Mouse (Mus musculus) embryo, embryonic 9.5 days (tissue): ENCODE measurements around the gene Mccc2.

Experiments
- DNase-seq: peaks from one replicate; pipeline ENCODE4 v3.0.0-alpha.2; 2017; ENCODE audit errors: extremely low spot score

Gene Mccc2

GRCm38 (mm10) chr13:99939320-99939671, 76.1 kb downstream of the Mccc2 start:
- DNase-seq: no peak

- no peak for DNase-seq
These were observed 76.7 kb downstream of the Mccc2 start for GRCm38 (mm10) chr13:99938606-99939319.

- DNase-seq: no peak
These were observed 77.7 kb downstream of the Mccc2 start for GRCm38 (mm10) chr13:99937741-99938140.

GRCm38 (mm10) chr13:99932406-99932805, 83.0 kb downstream of the Mccc2 start:
- no peak for DNase-seq

GRCm38 (mm10) chr13:99931502-99931901, 83.9 kb downstream of the Mccc2 start:
- DNase-seq: no peak

GRCm38 (mm10) chr13:99926249-99926648, 89.2 kb downstream of the Mccc2 start:
- DNase-seq: no peak

GRCm38 (mm10) chr13:99915632-99916031, 99.8 kb downstream of the Mccc2 start:
- no peak for DNase-seq

GRCm38 (mm10) chr13:99900965-99901364, 114.5 kb downstream of the Mccc2 start, which contains the start of gene Cartpt:
Cartpt (minus strand) TSS chr13:99901091.
- DNase-seq: no peak

GRCm38 (mm10) chr13:99900557-99900892, 114.9 kb downstream of the Mccc2 start:
- DNase-seq: peak; percentile 78

GRCm38 (mm10) chr13:99899670-99900556, 115.5 kb downstream of the Mccc2 start:
- DNase-seq: peak; percentile 22

GRCm38 (mm10) chr13:99898816-99899215, 116.6 kb downstream of the Mccc2 start:
- DNase-seq: peak; percentile 10
